Mouse (Mus musculus) gastrocnemius, postnatal 10 days (tissue): ENCODE measurements at regions not wholly inside any gene's neighbourhood (a gene's known extent, or its start where the extent isn't known, plus 50 kb on each side); places are given as distances from the start of the nearest gene placed in this dataset.
"Not testable (repeated sequence)": the region's sequence is repeated elsewhere in the genome, so short reads cannot be mapped to it uniquely, and the experiment has no call there.

ENCODE experiments used
- DNase-seq: peaks from one replicate; pipeline ENCODE4 v3.0.0; 2021; ENCODE audit warnings: mixed read lengths

GRCm38 (mm10) chr3:21941596-21941995, 134.9 kb upstream of the Tbl1xr1 start:
- no peak for DNase-seq

DNA sequence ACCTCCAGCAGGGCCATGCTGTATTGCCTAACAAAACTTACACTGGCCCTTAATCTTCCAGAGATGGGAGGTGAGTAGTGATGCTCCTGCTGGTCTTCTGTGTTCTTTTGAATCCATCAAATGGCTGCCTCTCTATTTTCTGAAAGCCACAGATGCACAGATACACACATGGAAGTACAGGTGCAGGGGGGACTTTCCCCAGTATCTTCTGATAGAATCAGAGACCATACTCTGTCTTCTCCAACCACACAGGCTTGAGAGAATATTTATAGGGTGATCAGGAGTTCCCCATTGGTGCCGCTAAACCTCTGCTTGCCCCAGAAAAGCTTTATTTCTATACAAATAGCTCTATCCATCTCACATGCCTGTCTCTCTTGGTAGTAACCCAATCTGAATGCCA, 133.5 kb upstream of the Tbl1xr1 start:
- DNase-seq, result no peak

DNA sequence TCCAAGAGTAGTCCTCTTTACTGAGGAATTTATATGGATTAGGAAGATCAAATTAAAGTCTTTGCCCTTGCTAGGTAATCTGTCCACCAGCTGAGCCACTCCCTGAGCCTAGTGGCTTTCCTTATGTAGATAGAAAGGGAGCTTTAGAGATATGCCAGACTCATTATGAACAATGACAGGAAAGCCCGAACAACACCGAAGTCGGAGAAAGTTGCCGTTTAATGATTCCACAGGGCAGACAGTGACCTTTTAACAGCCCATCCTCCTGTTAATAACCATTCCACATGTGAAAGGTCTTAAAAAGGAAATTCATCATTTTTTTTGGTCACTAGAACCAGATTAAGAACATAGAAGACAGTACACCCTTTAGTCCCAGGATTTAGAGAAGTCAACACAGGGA, 130.7 kb upstream of the Tbl1xr1 start:
- DNase-seq, result no peak

DNA sequence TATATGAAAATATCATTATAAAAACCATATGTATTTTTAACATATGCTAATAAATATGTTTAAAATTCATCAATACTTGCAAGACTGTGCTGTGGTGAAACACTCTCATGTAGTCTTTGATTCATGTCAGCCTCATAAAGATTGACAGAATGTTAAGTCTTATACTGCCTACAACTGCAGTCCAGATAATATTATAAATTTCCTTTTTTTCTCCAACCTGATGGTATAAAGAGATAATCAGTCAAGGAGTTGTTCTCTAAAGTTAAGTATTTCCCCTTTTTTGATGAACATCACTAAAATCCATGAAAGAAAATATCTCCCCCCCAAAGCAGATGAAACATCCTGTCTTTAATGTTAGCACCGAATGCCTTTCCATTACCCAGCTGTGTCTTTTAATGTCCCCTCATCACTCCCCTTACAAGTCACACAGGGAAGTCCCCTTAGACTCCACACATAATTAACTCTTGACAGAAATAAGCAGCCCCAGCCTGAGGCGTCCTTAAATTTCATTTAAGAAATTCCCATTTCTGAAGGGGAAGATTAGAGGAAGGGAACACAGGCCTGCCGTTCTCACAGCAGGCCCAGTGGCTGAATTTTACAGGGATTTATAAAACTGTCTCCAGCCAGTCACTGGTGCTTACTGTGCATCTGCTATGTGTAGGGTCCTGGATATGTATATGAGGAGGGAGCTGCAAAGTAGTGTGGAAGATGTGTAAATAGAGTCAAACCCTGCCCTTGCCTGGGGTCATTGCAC, 129.0 kb upstream of the Tbl1xr1 start:
- no peak for DNase-seq

- DNase-seq, result no peak
These were observed 128.3 kb upstream of the Tbl1xr1 start for GRCm38 (mm10) chr3:21948074-21948659.

GRCm38 (mm10) chr3:21949459-21949858, 127.0 kb upstream of the Tbl1xr1 start:
- DNase-seq, result no peak

DNA sequence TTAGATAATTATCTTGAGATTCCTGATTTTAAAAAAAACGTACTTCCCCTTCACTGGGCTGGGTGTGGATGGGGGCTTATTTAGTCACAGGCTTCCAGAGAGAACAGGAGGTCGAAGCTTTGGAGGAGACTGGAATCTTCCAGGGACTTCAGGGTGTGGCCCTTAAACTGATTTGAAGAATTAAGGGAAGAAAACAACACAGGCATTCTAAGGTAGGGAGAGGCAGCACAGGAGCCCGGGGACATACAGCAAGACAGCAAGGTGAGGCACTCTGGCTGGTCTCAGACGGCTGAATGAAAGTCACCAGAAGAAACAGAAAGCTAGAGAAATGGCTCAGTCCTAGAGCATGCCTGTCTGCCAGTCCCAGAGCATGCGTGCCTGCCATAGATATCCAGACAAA, 125.9 kb upstream of the Tbl1xr1 start:
- DNase-seq, result no peak

GRCm38 (mm10) chr3:21951446-21952285, 124.8 kb upstream of the Tbl1xr1 start:
- DNase-seq, result no peak

DNA sequence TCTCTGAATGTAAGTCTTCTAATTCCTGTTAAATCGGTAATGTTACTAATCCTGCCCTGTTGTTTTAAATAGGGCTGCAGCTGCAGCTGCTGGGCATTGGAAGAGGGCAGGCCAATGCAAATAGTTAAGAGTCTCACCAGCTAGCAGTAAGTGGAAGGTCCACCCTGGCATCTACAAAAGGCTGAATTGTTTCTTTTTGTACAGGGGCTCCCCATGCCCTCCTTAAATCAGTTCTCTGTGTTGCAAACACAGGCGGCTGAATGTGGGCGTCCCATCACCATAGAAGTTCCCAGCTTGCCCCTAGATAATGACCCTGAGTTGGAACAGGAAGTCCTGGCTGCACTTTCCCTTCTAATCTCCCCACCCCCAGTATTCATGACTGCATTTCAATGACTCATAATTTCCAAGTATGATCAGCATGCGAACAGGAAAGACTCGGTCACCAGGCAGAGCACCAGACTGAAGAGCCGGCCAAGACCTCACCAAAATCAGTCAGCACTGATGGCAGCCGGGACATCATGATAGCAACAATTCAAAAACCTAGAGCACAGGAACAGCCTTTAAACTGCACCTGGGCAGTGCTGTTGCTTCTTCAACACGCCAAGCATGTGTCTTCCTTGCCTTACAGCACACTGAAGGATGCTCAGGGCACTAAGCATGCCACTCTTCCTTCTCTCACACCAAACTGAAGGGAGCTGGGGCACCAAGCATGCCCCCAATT, 123.6 kb upstream of the Tbl1xr1 start:
- DNase-seq, result no peak

- DNase-seq, result no peak
These were observed 123.0 kb upstream of the Tbl1xr1 start for GRCm38 (mm10) chr3:21953416-21953810.

- DNase-seq, result no peak
These were observed 120.8 kb upstream of the Tbl1xr1 start for GRCm38 (mm10) chr3:21955681-21956080.

DNA sequence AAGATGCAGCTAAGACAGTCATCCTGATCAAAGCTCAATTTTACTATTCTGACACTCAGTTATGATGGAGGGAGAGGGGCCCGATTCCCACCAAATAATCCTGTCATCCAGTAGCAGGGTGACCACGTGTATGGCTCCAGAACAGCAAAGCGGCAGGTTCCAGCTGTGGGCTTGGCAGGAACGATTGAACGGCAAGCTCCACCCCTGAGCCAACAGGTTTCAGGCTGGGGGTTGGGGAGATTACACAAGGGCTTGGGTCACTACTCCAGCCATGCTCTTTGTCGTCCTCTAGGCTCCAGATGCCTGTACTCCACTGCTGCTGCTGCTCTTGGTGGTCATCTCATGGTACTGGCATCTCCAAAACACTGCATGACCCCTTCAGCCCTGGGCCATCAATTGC, 119.3 kb upstream of the Tbl1xr1 start:
- not testable (repeated sequence) for DNase-seq

- DNase-seq, result no peak
These were observed 117.7 kb upstream of the Tbl1xr1 start for GRCm38 (mm10) chr3:21958595-21959286.

GRCm38 (mm10) chr3:21961091-21961490, 115.4 kb upstream of the Tbl1xr1 start:
- DNase-seq, result no peak

GRCm38 (mm10) chr3:21961746-21962145, 114.7 kb upstream of the Tbl1xr1 start:
- no peak for DNase-seq

GRCm38 (mm10) chr3:21962360-21962782, 114.1 kb upstream of the Tbl1xr1 start:
- no peak for DNase-seq

DNA sequence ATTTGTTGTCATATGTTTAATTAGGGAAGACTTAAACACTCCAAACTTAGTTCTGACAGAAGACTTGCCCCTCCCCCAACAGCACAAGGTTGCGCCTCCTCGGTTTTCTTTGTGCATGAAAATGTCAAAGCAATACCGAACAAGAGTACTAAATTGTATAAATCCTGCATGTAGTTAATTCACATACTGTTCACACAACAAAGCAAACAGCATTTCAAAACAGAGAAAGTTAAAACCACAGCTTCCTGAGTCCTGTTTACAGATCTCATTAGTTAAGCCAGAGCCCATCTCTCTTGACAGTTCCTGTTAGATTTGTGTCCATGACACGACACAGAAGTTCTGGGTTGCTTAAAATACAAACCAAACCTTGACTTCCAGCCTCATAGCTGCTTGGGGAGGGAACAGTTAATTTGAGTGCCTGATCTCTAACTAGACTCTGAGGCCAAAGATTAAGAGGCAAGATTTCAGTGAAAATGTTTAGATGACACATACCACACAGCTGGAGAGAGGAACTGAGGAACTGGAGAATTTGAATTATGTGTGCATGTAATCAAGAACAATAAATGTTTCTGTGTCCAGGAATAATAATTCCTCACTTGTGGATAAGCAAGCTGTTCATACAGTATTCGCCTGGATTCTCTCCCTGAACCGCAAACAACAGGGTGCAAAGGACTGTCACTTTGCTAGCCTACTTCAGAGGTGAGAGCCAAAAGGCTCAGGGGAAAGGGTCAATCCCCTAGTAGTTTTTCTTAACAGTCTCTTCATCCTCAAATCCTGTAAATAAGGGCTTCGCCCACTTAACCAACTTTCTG, 113.3 kb upstream of the Tbl1xr1 start:
- no peak for DNase-seq

DNA sequence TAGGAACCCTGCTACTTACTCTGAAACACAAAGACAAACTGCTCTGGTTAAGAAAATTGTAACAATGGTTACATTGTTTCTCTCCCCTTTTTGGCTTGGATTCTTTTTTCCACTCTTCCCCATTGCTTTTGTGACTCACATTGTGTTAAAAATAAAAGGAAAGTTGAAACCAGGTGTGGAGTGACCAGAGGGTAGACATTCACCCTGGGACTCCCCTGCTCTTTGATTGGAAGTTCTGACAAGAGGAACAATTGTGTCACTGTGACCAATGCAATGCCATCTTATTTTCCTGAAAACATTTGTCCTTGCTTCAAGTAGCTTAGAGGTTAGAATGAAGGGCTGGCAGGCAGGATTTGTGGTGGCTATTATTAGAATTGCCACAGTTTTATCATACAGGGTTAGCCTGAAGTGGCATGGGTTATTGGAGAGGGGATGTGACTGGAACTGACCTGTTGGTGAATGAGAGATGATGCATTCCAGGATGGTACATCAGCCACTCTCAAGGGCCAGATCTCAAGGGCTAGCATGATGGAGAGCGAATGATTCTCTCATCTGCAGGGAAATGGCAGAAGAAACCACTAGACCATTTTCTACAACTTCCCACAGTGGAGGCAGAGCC, 112.6 kb upstream of the Tbl1xr1 start:
- DNase-seq, result no peak

DNA sequence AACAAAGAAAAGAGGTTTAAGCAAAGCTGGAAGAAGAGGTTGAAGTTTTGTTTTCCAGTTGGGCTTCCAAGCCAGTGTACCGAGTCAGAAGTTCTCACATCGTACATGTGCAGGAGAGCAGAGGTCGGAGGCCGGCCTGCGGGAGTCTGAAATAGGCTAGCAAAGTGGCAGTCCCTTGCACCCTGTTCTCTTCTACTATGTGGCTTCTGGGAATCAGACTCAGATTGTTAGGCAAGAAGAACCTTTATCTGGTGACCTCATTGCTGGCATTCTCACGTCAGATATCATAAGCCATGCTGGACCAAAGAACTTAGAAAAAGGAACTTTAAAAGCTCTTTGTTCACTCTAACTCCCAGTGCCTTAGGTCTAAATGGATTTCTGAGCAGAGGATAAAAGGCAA, 112.0 kb upstream of the Tbl1xr1 start:
- DNase-seq, result no peak

- no peak for DNase-seq
These were observed 110.9 kb upstream of the Tbl1xr1 start for GRCm38 (mm10) chr3:21965556-21965955.

DNA sequence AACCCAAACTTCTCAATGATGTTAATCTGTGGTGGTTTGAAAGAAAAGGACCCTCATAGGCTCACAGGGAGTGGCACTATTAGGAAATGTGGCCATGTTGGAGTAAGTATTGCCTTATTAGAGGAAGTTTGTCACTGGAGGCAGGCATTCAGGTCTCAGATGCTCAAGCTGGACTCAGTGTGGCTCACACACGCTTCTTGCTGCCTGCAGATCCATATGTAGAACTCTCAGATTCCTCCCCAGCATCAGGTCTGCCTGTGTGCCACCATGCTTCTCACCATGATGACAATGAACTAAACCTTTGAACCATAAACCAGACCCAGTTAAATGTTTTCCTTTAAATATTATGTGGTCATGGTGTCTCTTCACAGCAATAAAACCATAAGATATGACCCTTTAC, 104.7 kb upstream of the Tbl1xr1 start:
- DNase-seq, result no peak
